Mouse (Mus musculus) small intestine, adult 2 months (tissue): ENCODE measurements at regions not wholly inside any gene's neighbourhood (a gene's known extent, or its start where the extent isn't known, plus 50 kb on each side); places are given as distances from the start of the nearest gene placed in this dataset.

Experiments
- CTCF ChIP-seq: fragments of 200-500 bp; IDR thresholded peaks from 2 replicates; pipeline ENCODE4 v1.5.1; 2012; ENCODE audit warnings: low read depth, mild to moderate bottlenecking, control low read depth, inconsistent platforms, low read length, moderate library complexity, mixed read lengths; ENCODE audit not compliant: insufficient replicate concordance, insufficient read length; ENCODE audit errors: extremely low read depth
- POLR2A ChIP-seq: fragments of 200-500 bp; IDR thresholded peaks from 2 replicates; pipeline ENCODE4 v1.6.1; 2012; ENCODE audit warnings: low read depth, mild to moderate bottlenecking, control low read depth, inconsistent platforms, low read length, moderate library complexity

- TF ChIP-seq CTCF (no peak), POLR2A (no peak)
Observed at GRCm38 (mm10) chr2:103867958-103868330, 70.5 kb upstream of the Caprin1 start.
